Mouse (Mus musculus) cerebellum, adult (tissue): ENCODE data around the gene Hspbap1.

Source experiments
- ATAC-seq: cut with Nextera tagmentation; 2 replicates; pipeline ENCODE4 v1.9.2; 2017; ENCODE audit warnings: mild to moderate bottlenecking, moderate library complexity, mixed read lengths; ENCODE audit not compliant: insufficient number of reproducible peaks, low FRiP score, low TSS enrichment

The Hspbap1 gene

DNA sequence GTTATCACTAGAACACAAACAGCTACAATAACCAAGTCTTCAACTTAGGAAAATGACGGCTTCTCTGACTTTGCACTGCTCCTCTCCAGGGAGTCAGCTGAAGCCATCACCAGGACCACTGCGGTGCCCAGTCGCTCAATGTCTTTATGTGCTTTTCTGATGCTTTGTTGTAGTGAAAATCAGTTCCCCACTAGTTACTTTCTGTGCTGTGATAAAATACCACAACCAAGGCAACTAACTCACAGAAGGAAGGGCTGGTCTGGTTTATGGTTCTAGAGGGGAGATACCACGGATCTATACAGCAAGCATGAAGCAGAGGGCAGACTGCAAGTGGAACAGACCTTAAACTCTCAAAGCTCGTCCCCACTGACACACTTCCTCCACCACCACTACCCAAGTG lies 10.8 kb upstream of the Hspbap1 start:
- no peak for ATAC-seq

DNA sequence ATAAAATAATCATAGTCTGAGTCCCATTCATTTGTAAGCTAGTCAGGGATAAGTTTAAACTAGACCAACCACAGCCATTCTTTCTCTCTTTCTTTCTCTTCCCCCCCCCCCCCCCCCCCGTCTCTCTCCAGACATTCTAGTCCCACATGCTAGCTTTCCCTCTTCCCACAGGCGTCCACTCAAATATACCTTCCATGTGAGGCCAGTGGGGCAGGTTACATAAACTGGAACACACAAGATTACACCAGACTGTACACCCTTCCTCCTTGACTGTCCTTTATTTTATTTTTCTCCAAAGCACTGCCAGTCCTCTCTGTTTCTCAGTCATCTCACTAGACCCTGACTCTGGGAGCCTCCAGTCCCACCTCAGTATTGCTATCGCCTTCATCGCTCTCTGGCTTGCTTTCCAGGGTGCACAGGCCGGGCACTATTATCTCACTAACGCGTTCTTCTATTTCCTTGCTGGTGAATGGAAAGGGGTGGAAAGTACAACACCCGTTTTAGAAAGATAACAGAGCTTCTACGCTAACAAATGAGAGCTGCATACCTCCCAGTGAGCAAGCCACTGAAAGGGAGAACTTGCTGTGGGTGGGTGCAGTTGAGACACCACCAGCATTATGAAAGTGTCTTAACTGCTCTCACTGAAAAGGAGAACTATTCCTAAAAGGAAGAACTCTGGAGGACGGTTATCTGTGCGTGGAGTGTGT lies 6.4 kb upstream of the Hspbap1 start:
- no peak for ATAC-seq

DNA sequence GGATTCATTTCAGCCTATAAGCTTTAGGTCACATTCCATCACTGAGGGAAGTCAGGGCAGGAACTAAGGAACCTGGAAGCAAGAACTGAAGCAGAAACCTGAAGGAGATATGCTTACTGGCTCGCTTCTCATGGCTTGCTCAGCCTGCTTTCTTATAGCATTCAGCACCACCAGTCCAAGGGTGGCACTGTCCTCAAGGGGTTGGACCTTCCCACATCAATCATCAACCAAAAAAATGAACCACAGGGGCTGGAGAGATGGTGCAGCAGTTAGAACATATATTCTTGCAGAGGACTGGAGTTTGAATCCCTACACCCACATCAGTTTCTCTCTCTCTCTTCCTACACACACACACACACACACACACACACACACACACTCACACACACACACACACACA lies 5.2 kb upstream of the Hspbap1 start:
- ATAC-seq = no peak

DNA sequence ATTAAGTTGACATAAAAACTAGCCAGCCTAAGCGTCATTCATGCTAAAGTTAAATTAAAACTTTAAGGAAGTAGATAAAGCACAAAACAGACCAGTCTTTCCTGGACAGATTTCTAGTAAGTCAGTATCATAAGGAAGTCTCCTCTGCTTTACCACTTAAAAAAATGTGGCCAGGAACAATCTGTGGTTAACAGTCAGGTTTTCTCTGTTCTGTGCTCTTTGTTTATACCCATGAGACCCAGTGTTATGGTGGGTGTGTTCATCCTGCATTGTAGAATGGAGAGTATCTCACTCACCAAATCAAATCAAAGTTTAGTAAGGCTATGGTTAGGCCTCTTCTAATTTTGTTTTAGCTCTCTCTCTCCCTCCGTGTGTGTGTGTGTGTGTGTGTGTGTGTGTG lies 4.7 kb upstream of the Hspbap1 start:
- ATAC-seq = no peak

DNA sequence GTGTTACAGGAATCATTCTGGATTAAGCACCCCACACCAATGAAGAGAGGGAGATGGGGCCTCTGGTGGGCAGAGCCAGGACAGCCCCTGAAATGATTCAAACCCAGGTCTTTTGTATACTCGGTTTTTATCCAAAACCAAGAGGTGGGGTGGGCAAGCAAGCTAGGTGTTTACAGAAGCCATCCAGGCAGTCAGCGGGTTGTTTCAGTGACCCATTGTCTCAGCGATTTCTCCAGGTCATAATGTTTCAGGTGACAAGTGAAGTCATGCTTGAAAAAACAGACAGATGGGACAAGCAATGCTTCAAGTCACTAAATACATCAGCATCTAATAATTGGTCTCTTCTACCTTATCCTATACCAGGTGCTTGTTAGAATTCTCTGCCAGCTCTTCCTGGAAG lies 3.8 kb upstream of the Hspbap1 start:
- no peak for ATAC-seq

DNA sequence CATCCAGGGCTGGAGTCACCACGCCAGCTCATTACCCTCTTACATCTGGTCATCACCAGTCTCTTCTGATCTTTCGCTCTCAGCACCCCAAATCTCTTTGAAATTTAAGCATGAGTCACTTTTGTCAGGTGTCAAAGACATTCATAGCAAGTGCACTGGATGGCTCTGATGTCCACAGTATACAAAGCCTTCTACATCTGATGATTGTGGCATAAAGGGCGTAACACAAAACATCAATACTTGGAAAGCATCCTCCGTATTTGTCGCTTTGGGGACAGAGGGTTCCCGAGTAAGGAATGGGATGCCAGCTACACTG lies 1.7 kb upstream of the Hspbap1 start:
- no peak for ATAC-seq

DNA sequence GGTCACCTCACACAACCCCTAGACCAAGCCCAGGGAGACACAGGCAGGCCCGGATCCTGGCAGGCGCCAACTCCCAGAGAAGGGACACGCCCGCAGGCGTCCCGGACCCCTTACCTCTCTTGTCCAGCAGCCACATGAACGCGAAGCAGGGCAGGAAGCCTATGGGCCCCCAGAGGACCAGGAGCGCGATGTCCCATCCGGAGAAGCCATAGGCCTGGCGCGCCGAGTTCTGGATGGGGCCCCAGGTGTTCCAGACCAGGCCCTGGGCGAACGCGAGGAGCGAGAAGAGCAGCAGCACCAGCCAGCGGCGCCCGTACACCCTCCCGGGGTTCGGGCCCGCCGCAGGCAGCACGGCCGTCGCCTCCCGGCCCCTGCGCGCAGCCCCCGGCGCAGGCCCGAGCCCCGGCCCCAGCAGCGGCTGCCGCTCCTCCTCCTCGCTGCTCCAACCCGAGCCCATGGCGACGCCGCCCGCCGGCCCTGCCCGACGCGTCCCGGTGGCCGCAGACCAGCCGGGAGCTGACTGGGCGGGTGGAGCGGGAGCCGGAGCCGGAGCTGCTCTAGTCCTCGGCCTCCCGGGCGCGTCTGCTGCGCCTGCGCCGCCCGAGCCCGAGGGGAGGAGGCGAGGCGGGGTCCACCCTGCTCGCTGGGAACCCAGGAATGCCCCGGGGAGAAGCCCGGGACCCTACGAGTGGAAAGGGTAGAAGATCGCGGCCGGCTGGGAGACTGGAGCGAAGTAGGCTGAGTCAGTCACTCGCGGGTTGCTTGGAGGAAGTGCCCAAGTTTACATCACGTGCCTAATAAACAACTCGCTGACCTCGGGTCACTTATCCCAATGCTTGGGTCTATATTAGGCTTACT lies 1.2 kb upstream of the Hspbap1 start, which contains the start of gene Dirc2:
Gene Dirc2 (minus strand): TSS at position 572 of the 858 bp plus-strand sequence.
- ATAC-seq = peak; percentile 59

DNA sequence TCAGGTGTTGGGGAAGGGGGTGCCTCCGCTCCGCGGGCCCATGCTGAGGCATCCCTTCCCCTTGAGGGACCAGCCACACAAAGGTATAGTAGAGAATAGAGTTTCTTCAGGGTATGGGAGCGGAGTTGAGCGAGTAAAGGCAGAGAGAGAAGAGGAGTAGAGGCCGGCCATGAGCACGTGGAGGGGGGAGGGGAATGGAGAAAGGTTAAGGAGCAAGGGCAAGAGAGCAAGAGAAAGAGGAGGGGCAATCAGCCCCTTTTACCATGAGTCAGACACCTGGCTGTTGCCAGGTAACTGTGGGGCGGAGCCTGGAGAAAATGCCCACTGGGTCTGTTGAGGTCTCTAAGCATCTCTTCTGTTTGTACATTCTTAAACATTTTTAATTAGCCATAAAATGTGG lies 966 bp downstream of the Hspbap1 start:
- ATAC-seq = no peak

DNA sequence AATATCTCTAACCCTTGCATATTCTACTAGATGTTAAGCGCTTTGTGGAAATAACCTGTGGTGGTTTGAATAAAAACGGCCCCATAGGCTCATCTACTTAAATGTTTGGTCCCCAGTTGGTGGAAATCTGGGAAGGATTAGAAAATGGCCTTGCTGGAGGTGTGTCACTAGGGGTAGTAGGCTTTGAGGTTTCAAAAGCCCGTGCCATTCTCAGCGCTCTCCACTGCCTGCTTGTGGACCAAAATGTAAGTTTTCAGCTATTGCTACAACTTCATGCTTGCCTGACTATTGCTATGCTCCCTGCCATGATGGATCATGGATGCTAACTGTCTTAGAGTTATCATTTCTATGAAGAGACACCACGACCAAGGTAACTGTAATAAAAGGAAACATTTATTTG lies 1.4 kb downstream of the Hspbap1 start:
- ATAC-seq = no peak

DNA sequence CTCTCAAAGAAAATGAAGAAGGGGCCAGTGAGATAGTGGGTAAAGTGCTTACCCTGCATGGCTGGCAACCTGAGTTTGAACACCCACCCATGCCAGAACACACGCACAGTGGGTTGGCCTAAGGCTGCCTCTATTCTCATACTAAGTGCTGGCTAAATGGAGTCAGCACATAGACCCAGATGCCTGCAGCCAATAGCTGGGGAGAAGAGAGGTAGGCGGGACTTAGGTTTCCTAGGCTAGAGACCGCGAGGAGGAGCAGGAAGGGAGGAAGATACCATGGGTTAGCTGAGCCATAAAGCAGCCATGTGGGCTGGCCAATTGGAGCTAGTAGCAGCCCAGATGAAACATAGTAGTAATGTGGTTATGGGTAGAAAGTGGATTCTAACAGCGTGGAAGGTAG lies 2.4 kb downstream of the Hspbap1 start:
- ATAC-seq = no peak

DNA sequence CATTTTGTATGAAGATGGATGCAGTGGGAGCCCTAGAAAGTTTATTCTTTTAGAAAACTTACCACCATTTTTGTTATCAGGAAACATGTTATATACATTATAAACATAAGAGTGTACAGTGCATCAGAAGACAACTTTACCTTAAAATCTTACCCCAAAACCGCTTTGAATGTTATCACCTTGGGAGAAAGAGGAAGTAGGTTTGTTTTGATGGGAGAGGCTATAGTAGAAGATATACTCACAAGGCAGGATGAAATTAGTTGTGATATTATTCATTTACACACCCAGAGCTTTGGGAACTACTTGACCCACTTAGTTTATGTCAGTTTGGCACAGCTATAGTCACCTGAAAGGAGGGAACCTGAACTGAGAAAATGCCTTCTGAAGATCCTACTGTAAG lies 5.7 kb downstream of the Hspbap1 start:
- ATAC-seq = no peak

DNA sequence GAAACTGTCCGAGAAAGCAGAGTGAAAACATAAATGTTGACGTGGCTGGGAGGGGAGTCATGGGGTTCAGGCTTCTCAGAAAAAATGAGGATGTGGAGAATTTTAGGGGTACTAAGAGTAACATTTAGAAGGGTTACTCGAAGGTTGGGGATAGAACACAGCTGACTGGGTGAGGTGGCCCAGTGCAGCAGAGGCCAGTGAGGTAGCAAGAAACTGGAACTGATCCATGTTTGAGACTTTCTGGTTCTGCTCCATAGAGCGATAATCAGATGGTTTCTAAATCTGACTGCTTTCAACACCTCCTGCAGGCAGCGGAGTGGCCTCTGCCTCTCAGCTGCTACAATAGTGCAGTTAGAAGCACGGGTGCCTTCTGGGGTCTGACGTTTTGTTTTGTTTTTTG lies 6.6 kb downstream of the Hspbap1 start:
- ATAC-seq = no peak

DNA sequence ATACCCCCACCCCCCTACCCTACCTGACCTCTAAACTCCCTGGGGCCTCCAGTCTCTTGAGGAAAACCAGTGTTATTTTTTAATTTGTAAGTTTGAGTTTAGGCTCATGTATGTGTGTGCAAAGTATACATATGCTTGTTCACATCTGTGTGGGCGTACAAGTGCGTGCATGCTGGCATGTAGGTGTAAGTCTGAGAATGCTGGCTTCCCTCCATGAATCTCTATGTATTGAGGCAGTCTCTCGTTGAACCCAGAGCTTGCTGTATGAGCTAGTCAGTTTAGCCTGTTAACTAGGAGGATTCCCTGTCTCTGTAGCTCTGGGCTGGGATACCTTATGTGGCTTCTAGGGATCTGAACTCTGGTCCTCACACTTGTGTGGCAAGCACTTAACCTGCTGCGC lies 7.6 kb downstream of the Hspbap1 start:
- ATAC-seq = no peak

DNA sequence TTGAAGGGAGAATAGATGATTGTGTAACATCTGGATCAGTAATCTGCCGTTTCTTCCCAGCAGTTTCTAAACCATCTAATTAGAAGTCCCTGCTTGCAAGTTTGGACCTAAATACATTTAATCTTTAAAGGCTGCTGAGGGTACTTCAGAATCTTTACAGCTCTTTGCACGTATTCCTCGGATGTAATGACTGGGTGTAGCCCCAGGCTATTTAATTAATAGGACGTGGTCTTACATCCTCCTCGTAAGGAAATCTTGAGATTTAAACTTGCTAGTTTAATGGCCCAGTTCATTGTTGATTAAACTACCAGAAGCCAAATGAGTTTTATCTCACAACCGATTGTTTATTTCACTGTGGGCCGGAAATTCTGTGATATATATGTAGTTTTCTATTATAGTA lies 9.5 kb downstream of the Hspbap1 start:
- ATAC-seq = no peak

DNA sequence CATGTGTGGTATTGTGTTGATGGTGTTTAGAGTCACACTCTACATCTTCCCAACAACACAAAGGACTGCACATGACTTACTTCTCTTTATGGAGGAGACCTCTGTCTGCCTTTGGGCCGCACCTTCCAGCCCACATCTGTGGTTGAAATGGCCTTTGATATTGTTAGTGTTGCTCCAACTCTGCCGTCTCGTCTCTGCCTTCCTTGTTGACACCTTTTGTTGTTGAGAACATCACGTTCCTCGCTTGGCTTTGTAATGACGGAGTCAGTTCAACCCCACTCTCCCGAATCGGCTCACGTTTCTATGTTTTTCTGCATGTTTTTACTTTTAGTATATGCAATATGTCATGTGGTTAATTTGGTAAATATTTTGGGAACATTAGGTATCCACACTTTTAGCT lies 10.9 kb downstream of the Hspbap1 start:
- no peak for ATAC-seq

DNA sequence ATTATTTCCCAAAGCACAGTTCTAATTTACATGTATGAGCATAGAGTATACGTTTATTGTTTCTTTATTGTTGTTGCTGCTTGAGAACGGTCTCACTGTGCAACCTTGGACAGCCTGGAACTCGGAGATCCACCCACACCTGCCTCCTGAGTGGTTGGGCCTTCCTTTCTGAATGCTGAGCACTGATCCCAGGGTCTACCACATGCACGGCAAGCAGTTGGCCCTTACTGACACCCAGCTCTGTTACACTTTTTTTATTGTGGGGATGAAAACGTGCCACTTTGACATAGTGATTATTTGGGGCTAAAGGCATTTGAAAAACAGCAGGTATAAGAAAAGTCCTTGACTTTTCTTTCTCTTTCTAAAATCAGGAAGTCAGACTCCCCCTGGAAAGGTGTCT lies 11.5 kb downstream of the Hspbap1 start:
- ATAC-seq = no peak

DNA sequence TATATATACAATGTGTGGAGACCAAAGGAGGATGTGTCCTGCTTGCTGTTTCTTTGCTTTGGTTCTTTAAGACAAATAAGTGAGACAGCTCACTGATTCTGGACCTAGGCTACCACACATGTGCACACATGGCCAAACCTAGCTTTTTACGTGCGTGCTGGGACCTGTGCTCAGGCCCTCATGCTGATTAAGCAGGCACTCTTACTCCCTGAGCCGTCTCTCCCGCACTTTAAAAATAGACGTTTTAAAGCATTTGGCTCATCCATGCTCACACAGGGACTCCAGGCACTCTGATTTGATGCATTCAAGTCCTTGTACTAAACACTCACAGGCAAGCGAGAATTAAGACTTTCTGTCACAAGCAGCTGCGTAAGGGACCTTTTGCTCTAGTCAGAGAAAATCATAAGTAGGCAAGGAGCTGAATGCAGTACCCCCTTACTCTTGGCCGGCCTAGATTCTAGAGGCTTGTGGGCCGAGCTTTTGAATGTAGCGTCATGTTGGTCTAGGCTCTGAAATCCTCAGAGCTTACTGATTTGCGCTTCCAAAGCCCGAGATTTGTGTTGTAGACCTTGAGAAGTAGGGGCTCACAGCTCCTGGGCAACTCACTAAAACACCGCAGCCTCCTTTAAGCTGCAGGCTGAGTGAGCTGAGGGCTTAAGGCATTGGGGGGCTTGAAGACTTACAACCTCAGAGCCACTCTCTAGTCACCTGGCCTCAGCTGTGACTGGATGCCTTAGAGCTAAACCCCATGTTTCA lies 12.5 kb downstream of the Hspbap1 start:
- ATAC-seq = no peak

DNA sequence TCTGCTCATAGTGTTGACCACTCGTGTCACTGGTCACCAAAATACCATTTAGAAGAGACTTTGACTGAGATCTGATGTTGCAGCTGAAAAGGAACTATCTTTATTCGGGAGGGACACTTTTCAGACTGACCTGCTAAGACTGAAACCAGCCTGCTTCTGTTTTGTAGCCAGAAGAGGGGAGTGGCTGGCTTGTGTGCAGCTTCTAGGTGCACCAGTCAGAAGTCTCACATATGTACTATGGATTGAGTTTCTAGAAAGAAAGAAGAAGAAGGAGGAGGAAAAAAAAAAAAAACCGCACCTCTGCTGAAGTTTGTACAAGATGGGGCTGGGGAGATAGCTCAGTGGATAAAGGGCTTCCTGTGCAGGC lies 13.0 kb downstream of the Hspbap1 start:
- no peak for ATAC-seq

DNA sequence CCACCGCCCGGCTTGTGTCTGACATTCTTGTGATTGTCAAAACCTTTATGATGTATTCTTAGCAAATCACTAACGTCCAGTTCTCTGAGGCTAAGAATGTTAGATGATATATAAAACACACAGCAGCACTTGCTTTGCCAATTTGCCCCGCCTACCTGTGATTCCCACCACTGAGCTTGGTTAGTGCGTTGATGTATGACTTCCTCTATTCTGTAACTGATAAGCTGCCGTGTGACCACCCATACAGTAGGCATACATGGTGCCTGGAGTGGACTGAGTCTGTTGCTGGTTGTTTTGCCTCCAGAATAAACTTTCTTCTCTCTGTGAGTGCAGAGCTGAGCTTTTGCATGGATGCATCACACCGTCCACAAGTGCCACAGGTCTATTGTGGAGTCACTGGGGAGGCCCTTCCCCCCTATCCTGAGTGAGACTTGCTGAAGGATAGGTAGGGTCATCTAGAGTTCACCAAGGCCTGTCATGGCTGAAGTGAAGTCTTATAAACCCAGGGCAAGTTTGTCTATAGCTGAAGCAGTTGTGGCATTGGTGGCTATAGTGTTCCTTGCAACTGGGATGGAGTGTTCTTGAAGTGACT lies 14.1 kb downstream of the Hspbap1 start:
- no peak for ATAC-seq

DNA sequence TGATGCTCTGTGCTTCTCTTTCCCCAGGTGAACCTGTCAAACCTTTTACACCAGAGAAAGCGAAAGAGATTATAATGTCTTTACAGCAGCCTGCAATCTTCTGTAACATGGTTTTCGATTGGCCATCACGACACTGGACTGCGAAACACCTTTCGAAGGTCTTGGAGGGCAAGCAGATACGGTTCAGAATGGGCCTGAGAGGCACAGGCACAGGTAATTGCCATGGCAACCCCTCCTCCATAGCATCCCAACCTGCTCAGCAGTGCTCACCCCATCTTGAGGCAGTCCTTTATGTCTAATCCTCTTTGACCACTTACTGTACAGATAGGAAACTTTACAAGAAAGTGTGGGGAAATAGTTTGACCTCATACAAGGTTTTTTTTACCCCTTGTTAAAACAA lies 17.0 kb downstream of the Hspbap1 start:
- ATAC-seq = no peak

DNA sequence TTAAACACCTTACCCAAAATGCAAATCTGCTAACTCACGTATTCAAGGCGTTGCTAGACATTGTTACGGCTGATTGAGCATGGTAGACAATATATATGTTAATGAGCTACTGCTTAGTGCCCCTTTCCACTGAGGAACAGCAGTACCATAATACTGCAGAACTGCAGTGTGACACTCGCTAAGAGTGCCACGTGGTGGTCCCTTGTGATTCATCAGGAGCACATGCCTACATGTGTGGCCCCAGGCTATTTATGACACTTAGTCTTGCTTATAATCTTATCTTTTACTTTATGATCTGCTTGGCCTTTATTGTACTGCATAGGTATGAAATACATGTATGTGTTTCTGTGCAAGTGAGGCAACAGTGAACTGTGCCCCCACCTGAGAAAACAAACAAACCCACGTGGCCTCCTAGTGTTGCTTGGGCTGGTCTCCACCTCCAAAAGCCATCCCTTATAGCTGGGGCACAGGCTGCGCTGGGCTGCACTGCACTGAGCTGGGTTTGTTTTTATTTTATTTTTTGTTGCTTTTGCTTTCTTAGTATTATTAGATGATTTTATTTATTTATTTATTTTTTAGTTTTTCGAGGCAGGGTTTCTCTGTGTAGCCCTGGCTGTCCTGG lies 17.5 kb downstream of the Hspbap1 start:
- ATAC-seq = no peak
